Mouse (Mus musculus): Measurements from ENCODE around the gene Stat5a.

The Stat5a gene

DNA sequence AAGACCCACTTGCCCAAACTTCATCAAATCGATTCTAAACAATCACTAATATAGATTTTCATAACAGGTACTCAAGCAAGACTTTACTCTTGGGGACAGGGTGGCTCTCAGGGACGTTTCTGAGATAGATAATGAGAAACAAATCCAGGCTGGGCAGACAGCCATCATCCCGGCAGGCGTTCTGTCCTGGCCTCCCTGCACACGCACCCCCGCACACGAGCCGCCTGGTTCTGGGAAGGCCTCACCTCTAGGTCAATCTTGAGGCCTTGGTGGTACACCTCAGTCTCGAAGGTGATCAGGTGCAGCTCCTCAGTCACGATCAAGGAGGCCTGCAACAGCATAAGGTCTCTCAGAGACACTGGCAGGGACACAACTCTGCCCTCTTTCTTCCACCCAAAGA is 36.9 kb downstream of the Stat5a start:
- DNase-seq (ENCODE audit: low spot score) = no peak

DNA sequence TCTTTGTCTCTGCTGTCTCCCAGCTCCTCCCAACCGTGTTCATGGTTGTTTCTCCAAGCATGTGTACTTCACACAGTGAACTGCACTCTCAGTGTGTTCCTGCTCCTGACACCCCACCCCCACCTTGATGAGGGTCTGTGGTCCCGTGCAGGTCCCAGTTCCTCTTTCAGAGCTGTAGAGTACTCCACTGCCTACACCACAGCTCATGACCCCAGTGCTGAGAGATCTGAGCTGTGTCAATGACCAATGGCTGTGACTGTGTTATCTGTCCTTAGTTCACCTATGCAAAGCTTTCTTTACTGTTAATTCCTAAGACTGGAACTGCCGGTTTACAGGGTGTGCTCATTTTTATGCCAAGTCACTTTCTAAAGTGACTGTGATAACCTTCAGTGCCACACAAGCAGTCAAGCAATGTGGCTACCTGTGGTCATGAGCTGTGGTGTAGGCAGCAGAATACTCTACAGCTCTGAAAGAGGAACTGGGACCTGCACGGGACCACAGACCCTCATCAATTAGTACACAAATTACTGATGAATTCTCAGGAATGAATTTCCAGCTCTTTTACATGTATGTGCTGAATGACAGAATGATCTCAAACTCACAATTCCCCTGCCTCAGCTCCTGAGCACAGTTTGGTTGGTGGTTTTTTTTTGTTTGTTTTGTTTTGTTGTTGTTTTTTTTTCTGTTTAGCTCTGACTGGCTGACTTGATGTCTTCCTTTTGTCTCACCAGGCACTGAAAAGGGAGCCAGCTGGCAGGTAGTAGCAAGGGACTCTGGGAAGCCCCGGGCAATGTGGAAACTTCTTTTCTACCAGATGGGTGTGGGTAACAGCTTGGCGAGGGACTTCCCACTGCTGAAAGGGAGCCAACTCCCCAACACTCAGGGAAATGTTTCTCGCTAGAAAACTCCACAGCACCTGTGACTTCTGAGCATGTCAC is 38.4 kb downstream of the Stat5a start:
- DNase-seq (ENCODE audit: low spot score) = no peak

DNA sequence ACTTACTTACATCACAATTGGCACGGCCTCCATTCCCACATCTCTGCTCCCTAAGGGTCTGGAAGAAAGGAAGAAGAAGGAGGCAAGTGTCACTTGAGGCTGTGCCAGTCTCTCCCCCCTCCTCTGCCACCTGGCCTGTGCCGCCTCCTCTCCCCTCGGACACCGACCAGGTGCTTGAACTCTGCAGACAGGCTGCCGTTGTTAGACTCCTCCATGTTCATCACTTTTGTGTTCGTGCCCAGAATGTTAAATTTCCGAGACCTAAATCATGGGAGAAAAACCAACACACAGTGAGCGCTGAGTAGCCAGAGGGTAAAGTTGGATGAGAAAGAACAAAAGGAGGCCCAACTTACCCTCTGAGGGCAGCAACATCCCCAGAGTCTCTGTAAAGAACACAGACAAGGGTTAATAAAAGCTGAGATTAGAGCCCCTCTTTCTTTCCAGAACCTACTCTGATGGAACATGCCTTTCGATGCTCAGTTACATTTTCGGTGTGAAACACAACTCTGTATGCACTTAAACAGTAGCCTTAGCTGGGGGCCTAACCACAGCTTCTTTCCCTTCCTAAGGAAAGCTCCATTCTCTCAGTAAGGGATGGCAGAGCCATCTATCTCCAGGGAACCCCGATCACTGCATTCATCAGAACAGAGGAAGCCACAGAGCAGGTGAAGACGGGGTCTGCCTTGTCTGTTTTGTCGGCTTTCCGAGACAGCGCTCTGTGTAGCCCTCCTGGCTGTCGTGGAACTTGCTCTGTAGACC is 39.5 kb downstream of the Stat5a start:
- no peak for DNase-seq (ENCODE audit: low spot score)

DNA sequence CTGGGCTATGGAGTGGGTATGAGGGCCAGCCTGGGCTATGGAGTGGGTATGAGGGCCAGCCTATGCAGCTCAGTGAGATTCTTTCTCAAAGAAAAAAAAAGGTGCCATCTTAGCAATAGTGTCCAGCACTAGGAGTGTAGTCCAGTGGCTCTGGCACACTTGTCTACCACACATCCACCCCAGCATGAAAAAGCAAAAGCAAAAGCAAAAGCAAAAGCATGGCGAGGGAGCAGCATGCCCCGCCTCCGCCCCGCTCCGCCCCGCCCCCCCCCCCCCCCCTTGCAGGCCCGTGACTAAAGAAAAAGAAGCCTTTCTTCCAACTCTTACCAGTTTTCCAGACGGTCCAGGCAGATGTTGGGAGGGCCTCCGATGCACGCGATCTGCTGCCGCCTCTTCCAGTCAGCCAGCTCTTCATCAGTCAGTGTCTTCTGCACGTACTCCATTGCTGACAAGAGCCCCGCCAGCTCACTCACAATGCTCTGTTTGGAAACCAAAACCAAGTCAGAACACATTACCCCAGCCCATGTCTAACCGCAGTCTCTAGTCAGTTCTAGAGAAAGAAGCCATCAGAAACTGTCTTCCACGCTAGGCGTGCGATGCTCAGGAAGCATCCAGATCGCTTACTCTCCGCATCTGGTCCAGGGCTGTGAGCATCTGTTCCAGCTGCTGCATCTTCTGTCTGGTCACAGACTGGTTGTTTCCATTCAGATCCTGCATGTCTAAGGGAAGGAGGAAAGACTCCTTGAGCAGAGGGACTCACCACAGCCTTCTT is 45.6 kb downstream of the Stat5a start:
- no peak for DNase-seq (ENCODE audit: low spot score)

DNA sequence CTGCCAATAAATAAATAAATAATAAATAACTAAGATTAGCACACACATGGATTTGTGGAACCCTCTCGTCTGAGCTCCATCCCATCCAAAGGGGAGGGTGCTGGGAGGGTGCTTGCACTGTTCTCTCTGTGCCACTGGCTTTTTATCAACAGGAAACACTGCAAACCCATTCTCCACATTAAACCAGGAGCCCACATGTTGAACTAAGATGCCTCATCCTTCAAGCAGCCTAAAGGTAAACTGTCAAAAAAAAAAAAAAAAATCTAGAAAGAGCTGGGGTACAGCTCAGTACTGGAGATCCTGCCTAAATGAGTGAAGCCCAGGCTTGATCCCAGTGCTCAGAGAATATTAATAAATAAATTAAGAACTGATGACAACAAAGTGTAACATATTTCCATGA is 46.8 kb downstream of the Stat5a start:
- no peak for DNase-seq (ENCODE audit: low spot score)

DNA sequence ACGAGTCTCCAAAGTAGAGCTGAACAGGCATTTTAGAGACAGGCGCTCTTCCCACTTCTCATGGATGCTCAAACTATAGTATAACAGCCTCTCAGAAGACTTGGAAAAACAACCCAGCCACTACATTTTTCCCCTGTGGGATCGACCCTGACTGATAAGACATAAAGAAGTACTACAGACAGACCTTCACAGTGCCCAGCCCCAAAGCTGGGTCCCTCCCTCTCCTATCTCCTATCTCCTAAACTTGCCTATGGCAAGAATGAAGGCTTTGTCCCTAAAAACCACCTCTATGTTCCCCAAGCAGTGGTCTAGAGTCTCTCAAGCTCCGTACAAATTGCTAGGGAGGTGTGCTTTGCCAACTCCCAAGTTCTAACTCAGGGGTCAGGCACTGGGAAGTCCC is 47.7 kb downstream of the Stat5a start:
- DNase-seq (ENCODE audit: low spot score) = no peak

DNA sequence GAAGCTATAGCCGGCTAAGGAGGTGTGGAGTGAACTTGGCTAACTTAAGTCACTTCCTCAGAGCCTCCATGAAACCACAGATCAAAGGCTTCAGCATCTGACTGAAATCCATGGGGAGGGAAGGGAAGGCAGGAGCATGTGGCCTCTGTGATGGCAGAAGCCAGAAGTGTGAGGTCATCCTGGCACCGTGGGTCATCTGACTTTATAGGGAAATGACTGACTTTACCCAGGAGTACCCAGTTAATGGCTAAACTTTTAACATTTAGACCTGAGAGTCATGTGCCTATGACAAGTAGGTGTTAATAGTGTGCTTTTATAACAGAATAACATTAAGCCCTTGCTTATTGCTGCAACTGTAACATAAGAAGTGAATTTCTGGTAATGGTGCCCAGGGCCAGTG is 49.0 kb downstream of the Stat5a start:
- DNase-seq (ENCODE audit: low spot score) = no peak

DNA sequence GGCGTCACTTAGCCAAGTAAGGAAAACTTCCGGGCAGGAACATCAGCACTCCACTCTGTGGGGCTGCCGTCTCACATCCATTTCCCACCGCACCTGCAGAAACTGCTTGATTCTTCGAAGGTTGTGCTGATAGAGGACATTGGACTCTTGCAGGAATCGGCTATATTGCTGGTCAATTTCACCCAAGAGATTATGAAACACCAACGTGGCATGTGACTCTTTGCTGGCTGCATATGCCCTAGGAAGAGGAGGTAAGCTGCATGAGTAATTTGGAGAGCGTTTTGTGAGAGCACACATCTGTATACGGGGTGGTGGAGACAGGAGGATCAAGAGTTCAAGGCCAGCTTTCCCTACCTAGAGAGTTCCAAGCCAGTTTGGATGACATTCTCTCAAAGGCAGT is 49.4 kb downstream of the Stat5a start:
- DNase-seq (ENCODE audit: low spot score) = no peak

DNA sequence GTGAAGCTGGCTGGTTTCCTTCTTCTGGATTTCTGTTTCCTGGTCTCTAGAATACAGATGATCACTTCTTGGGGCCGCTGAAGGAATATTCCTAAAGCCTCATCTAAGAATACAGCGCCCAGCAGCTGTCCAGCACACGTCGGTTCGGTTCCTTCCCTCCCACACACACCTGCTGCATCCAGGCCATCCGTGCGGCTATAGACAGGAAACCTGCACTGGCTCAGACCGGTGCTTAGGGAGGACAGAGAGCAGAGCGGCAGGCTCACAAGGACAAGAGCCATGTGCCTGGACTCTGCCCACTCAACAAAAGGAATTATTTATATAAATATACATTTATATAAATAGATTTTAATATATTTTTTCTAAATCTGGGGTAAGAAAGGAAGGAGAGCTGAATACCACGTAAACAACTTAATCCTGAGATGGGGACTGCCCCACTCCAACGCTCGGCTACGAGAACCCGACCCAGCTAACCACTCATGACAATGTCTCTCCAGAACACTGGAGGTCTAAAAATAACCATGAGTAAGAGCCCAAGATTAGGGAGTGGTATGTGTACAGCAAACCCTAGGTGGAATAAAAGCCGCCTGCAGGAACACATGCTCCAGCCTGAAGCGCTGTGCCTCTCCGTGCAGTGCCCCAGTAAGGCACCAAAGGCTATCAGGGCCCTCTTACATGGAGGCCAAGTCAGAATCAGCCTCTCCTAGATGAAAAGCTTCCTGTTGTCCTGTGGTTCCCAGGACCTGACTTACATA is 53.4 kb downstream of the Stat5a start:
- DNase-seq (ENCODE audit: low spot score) = no peak

DNA sequence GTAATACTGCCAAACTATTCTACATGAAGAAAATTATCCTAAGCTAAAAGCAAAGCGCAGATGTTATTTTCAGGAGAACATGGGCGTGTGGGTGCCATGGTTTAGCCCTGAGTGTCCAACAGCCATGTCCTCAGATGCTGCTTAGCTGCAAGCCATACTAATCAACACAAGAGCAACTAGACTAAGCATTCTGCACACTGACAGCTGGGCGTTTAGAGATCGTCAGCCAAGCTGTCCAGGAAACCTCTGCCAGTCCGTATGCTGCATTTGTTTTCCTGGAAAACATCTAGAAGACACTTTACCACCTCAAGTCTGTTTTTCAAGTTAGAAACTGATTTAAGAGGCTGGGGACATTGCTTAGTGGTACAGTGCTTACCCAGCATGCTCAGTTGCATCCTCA is 55.3 kb downstream of the Stat5a start:
- DNase-seq (ENCODE audit: low spot score) = no peak

DNA sequence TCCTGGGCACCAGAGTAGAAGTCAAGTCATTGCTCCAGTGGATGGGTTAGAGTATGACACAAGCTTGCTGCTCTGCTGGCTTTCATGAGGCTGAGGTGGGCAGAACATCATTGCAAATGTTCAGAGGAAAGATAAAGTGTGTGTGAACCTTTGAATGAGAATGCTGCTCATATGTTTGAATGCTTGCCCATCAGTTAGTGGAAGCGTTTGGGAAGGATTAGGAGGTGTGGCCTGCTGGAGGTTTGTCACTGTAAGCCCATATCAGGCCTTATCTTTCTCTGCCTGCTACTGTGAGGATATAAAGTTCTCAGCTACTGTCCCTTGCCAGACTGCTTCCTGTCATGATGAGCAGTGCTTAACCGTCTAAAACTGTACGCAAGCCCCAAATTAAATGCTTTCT is 55.9 kb downstream of the Stat5a start:
- DNase-seq (ENCODE audit: low spot score) = no peak

DNA sequence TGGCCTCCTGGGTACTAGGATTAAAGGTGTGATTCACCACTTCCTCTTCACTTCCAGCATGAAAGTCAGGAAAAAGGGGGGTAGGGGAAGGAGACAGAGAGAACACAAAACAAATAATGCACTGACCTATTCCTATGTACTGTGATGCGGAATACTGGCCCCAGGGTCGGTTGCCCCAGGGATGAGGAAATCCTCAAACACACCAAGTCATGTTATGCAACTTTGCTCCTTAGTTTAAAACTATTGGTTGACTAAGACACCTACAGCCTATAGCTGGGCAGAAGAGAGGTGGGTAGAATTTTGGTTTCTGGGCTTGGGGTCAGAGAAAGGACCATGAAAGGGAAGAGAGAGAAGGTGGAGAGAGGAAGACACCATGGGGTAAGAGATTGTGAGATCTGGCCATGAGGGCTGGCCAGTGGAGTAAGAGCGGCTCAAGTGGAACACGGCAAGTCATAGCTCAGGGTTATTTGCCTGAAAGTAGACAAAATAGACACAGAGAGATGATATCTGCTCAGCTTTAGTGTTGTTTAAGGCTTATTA is 57.4 kb downstream of the Stat5a start:
- DNase-seq (ENCODE audit: low spot score) = no peak

DNA sequence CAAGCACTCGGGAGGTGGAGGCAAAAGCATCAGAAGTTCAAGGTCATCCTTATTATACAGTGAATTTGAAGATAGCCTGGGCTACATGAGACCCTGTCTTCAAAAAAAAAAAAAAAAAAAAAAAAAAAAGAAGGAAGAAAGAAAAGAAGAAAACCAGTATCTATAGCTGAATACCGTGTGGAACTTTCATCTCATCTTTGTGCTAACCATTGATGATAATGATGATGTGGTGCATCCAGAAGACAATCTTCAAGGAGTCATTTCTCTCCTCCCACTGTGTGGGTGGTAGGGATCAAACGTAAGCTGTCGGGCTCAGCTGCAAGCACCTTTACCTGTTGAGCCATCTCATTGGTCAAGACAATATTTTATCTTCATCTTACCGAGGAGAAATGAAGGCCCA is 58.9 kb downstream of the Stat5a start:
- DNase-seq (ENCODE audit: low spot score) = no peak

DNA sequence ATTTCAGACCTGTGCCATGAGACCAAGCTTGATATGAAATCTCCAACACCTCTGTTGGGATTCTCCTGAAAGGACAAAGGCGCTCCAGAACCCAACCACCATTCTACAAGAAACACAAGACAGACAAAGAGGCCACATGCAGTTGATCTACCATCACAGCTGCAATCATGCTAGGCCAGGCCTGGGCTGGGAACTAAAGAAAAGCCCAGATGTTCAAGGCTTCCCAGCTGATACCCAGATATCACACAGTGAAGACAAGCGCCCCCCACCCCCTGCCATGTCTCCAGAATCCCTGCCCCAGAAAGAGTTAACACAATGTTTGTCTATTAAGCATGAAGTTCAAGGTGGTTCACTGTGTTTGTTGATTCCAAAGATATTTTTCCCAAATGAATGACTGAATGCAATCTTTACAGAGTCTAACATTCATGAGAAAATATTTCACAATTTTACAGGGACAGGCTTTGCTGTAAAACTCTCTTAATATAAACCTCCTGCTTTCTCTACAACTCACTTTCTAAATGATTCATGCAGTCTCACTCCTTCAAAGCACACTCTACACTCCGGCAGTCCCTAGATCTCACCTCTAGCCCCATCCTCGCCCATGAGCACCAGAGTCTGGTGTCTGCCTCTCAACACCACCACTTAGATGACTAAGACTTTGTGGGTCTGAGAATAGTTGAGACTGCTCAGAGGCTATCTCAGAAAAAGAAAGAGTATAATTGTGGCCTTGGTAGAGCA is 61.9 kb downstream of the Stat5a start:
- DNase-seq (ENCODE audit: low spot score) = no peak

DNA sequence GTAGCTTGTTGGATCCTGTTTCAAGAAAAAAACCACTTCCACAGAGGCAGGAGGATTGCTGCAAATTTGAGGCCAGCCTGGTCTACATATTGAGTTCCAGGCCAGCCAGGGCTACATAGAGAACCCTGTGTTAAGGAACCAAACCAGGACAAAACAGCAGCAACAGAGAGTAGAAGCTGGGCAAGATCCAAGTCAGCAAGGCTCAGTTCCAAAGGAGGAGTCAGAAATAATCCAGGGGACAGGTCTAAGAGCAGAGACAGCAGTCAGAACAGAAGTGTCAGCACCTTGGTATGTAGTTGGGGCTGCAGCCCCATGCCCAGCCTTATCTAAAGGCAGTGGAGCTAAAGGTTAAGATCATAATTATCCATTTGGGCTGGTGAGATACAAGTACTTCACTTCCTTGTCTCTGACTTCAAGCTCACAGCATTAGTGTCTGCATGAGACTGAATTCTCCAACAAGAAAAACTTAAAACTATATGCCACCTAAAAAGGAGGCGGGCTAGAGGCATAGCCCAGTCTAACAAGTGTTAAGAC is 65.3 kb downstream of the Stat5a start:
- no peak for DNase-seq (ENCODE audit: low spot score)

DNA sequence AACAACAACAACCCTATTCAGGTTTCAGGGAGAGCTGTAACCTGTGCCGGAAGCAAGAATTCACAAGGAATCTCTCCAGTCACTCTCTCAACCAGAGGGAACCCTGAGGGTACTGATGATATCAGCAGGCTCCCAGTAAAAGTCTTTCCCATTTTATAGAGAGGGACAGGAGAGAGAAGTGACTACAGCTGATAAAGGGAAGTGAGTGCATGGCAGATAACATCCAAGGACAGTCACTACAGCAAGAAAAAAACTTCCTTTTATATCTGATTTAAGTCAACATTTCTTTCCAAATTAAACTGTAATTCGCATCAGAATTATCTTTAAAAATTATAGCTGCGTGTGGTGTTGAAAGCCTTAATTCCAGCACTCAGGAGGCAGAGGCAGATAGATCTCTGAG is 68.2 kb downstream of the Stat5a start:
- no peak for DNase-seq (ENCODE audit: low spot score)

DNA sequence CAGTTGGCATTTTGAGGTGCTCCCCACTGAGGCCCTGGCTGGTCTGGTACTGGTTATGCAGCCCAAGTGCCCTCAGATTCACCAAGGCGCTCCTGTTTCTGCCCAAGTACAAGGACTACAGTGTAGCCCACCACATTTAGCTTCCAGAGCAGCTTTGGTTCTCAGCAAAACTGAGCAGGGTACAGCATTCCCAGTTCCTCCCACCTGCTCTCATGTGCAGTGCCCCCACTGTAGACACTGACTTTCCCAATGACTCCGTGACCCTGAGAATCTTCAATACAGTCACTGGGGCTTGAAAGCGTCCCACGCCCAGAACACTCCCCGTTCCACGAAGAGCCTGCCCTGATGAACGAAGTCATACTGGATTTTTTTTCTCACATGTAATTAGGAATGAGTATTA is 71.5 kb downstream of the Stat5a start:
- no peak for DNase-seq (ENCODE audit: low spot score)

DNA sequence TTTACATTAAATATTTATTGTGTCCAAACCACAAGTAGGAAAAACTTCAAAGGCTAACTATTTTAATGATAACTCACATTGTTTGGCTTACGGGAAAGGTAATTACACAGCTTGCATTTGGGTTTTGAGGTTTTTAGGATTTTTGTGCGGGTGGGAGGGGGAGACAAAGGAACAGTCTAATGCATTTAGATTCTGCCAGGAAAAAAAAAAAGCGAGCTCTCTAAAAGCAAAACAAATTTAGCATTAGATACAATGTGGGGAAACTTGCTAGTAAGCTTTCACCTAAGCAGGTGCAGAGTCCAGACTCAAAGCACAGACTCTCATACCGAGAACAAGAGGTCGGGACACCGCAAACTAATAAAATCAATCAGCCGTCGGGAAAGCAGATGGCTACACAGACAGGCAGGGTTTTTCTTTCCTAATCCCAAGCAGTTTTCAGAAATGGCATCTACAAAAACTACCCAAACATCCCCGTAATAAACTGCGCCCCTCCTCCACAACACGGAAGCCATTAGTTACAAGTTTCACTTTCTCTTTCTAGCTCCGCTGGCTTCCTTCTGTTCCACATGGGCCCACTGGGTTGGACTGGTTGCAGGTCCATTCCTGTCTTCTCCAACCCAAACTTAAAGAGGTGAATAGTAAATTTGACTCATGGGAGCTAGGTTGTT is 72.2 kb downstream of the Stat5a start:
- DNase-seq (ENCODE audit: low spot score) = peak; percentile 36
